Mouse (Mus musculus): ENCODE measurements at regions not wholly inside any gene's neighbourhood (a gene's known extent, or its start where the extent isn't known, plus 50 kb on each side); places are given as distances from the start of the nearest gene placed in this dataset.
A peak's percentile ranks its signal among the peaks of the same experiment; 100 is the strongest.

DNA sequence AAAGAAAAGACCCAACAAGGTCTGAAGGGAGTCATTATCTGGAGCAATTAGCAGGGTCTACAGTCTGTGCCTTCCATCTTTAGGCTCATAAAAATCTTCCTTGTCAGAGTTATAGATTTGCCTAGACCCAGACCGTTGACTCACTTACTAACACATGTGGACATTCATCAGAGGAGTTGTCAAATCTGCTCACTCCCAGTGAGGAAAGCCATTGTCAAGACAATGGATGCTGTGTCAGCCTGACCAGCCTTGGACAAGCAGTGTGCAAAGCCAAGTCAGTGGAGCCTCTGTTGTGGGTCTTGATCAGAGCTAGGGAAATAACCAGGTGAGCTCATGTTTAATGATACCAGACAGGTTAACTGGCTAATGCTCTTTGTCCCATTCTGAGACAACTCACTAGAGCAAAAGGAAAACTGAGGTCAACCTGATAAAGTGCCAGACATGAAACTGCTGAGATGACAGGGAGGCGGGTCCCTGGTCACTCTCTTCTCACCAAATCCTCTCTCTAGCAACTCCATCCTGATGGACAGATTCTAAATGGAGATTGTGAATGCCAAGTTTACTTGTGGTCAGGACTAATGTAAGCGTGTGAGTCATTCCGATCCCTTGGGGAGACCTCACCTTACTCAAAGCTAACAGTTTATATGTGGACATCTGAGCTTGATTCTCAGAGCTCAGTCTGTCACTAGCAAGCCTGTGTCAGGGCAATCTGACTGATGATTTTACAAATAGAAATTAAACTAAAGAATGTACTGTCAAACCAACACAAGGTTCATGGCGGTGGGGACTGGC lies 320.6 kb upstream of the Gm26657 start:
- TF ChIP-seq POLR2A (IDR thresholded peaks at IDR 0.05; ENCODE audit: insufficient read length, low read depth), result no peak
- no peak for TF ChIP-seq USF1 (IDR thresholded peaks at IDR 0.05; ENCODE audit: low read depth)
- TF ChIP-seq POLR2AphosphoS2 (IDR thresholded peaks at IDR 0.05; ENCODE audit: insufficient read length, low read depth), result no peak
- no peak for TF ChIP-seq MAX (IDR thresholded peaks at IDR 0.05; ENCODE audit: low read depth)
- TF ChIP-seq E2F4 (IDR thresholded peaks at IDR 0.05; ENCODE audit: insufficient read depth), result no peak
- peak in 2 of 3 experiments; percentile 70 to 78 for TF ChIP-seq MYOD1 (IDR thresholded peaks at IDR 0.05; ENCODE audit: control insufficient read depth in 1 of 3, insufficient read length in 2 of 3, low read depth in 2 of 3)
- no peak for TF ChIP-seq TCF12 (IDR thresholded peaks at IDR 0.05; ENCODE audit: insufficient read depth, poor library complexity, severe bottlenecking)
- no peak for TF ChIP-seq CEBPB (IDR thresholded peaks at IDR 0.05; ENCODE audit: insufficient read depth, poor library complexity, severe bottlenecking)
- no peak for TF ChIP-seq MYOG (IDR thresholded peaks at IDR 0.05; ENCODE audit: control insufficient read depth in 1 of 3, insufficient read depth in 1 of 3, insufficient read length in 2 of 3, low read depth in 2 of 3)

All from myocyte (in vitro differentiated cells).